Mouse (Mus musculus) cortical plate, adult 2 months (tissue): ENCODE results near the gene Snx29.

Experiments
- CTCF ChIP-seq: fragments of 200-500 bp; IDR thresholded peaks from 2 replicates; pipeline ENCODE4 v1.5.1; 2011; ENCODE audit warnings: mild to moderate bottlenecking, control low read depth, low read length; ENCODE audit not compliant: insufficient read depth; ENCODE audit errors: extremely low read depth
- POLR2A ChIP-seq: fragments of 200-500 bp; IDR thresholded peaks from 2 replicates; pipeline ENCODE4 v1.6.1; 2011; ENCODE audit warnings: mild to moderate bottlenecking, low read length, control low read depth; ENCODE audit not compliant: insufficient read depth; ENCODE audit errors: extremely low read depth

- TF ChIP-seq POLR2A (no peak), CTCF (no peak)
Observed at GRCm38 (mm10) chr16:11315786-11316320, 6.9 kb upstream of the Snx29 start.
